30 mouse cellular contexts compared by ENCODE assay signal in the genomic region with DNA sequence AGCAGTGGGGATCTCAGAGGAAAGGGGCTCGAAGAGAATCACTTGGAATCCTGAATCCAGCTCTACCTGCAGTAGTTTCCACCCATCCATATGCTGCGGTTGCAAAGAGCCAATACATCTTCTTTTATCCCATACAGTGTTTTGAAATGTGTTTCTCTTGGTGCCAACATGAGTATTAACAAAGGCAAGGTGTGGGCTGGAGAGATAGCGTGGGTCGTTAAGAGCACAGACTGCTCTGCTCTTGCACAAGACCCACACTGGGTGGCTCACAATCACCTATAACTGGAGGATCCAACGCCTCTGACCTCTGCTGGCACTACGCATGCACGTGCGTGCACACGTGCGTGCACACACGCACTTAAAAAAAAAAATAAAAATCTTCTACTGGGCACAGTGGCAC. TPM values are rescaled to one million over a fixed set of nuclear protein-coding genes. Genes with fewer than 3 reads are reported as not detected.
DNase-seq lines count a peak whose midpoint lies in the region; ATAC-seq and TF ChIP-seq lines count a peak whose summit lies in the region.
"Had no signal": no experiment of that assay in that cellular context is flagged by ENCODE, and none has a peak within 500 bp of the region (broad histone marks: within the 10 kb centered on the region; RNA-seq: fewer than 3 reads in every experiment).

No protein-coding gene starts in this region.

- no peak overlapping the region for H3K27ac ChIP-seq in ES-E14 (ENCODE audit: insufficient read depth, low read depth, low read length, poor library complexity, severe bottlenecking)
- H3K27ac ChIP-seq: embryonic facial prominence, embryonic 12.5 days; embryonic facial prominence, embryonic 15.5 days; forebrain, embryonic 12.5 days; forebrain, embryonic 15.5 days; heart, embryonic 15.5 days; hindbrain, embryonic 10.5 days; hindbrain, embryonic 13.5 days; intestine, embryonic 15.5 days had no signal

- in situ Hi-C loops in ES-E14 (cut with MboI; ENCODE audit: low sequenced_read_pairs in 2 of 2, unreplicated experiment in 2 of 2) = no loop called here

- no peak overlapping the region for H3K9ac ChIP-seq in ES-E14 (ENCODE audit: insufficient read depth, low read depth, low read length, poor library complexity, severe bottlenecking)
- H3K9ac ChIP-seq: embryonic facial prominence, embryonic 12.5 days; embryonic facial prominence, embryonic 15.5 days; forebrain, embryonic 12.5 days; forebrain, embryonic 15.5 days; heart, embryonic 12.5 days; heart, embryonic 15.5 days; hindbrain, embryonic 13.5 days; intestine, embryonic 15.5 days had no signal

- DNase-seq in ES-E14 (ENCODE audit: low read depth, low spot score) = no peak
- DNase-seq in fat pad, adult 2 months (ENCODE audit: extremely low read depth, low read depth, low spot score) = peak; percentile 98
- no peak for DNase-seq in kidney, postnatal 14 days
- DNase-seq in layer of hippocampus, adult 9-10 months (ENCODE audit: low spot score) = no peak
- no peak for DNase-seq in neural tube, embryonic 10.5 days (ENCODE audit: extremely low spot score, low spot score)
- DNase-seq: adrenal gland, adult 8-10 months; adrenal gland, postnatal 36 days; cerebellum, adult 11 months; cerebellum, adult 2 months; cerebellum, adult 9-11 months; cerebellum, postnatal 25 days; gastrocnemius, postnatal 10 days; gastrocnemius, postnatal 36 days; heart, adult 18-20 months; heart, postnatal 10 days; heart, postnatal 36 days had no signal

- no peaks in the 10 kb centered on the region for H3K9me3 ChIP-seq in ES-E14 (ENCODE audit: control insufficient read depth, insufficient read depth, low read depth, low read length)
- H3K9me3 ChIP-seq: embryonic facial prominence, embryonic 12.5 days; embryonic facial prominence, embryonic 15.5 days; forebrain, embryonic 12.5 days; forebrain, embryonic 15.5 days; heart, embryonic 12.5 days; heart, embryonic 15.5 days; hindbrain, embryonic 10.5 days; hindbrain, embryonic 13.5 days; intestine, embryonic 15.5 days had no signal

- peaks cover 17 to 20% of the 10 kb centered on the region in 2 experiments for H3K4me1 ChIP-seq in ES-E14 (ENCODE audit: control insufficient read depth in 2 of 2, insufficient read depth in 2 of 2, low read length in 2 of 2, poor library complexity in 1 of 2)
- H3K4me1 ChIP-seq: embryonic facial prominence, embryonic 15.5 days; forebrain, embryonic 12.5 days; forebrain, embryonic 15.5 days; heart, embryonic 15.5 days; hindbrain, embryonic 13.5 days; intestine, embryonic 15.5 days had no signal

- no peaks in the 10 kb centered on the region for H3K36me3 ChIP-seq in ES-E14 (ENCODE audit: control insufficient read depth, insufficient read depth, low read length, poor library complexity, severe bottlenecking)
- H3K36me3 ChIP-seq: embryonic facial prominence, embryonic 12.5 days; embryonic facial prominence, embryonic 15.5 days; forebrain, embryonic 12.5 days; forebrain, embryonic 15.5 days; G1E; heart, embryonic 12.5 days; heart, embryonic 15.5 days; hindbrain, embryonic 10.5 days; hindbrain, embryonic 13.5 days; intestine, embryonic 15.5 days had no signal

- ATAC-seq in megakaryocyte progenitor cell, adult 5-6 weeks (replicated peaks; ENCODE audit: poor library complexity) = 0 out of 2 replicates have a peak, but pooled peaks have one; percentile 31
- ATAC-seq: CD4-positive, CD25-positive, alpha-beta regulatory T cell, adult 4 months; forebrain, embryonic 15.5 days; hindbrain, embryonic 16.5 days; intestine, embryonic 15.5 days; Patski had no signal

- H3K4me3 ChIP-seq in ES-E14 (ENCODE audit: insufficient read depth in 1 of 2, low read depth in 1 of 2, low read length in 2 of 2, poor library complexity in 1 of 2, severe bottlenecking in 1 of 2) = no peak overlapping the region
- H3K4me3 ChIP-seq: embryonic facial prominence, embryonic 12.5 days; embryonic facial prominence, embryonic 15.5 days; forebrain, embryonic 12.5 days; forebrain, embryonic 15.5 days; heart, embryonic 12.5 days; heart, embryonic 15.5 days; hindbrain, embryonic 10.5 days; hindbrain, embryonic 13.5 days; intestine, embryonic 15.5 days had no signal

TF ChIP-seq in ES-E14, 5 proteins besides CTCF, POLR2A, EP300 and RAD21:
- TF ChIP-seq ZNF384 (IDR thresholded peaks at IDR 0.05; ENCODE audit: low read depth, low read length) (peak; percentile 88; the same call in 1 of the 2 replicates), MAFK (IDR thresholded peaks at IDR 0.05; ENCODE audit: insufficient read depth, low read depth, low read length) (no peak)

RNA-seq across cellular contexts. Expression of a gene that starts 21.4 kb away (rescaled TPM):
- total RNA-seq in ES-E14 (2012; rRNA removed) = 15.7 and 22.9 TPM in 2 replicates
- 60.8 and 67.9 TPM in 2 replicates for total RNA-seq in megakaryocyte progenitor cell, adult 5-6 weeks (2015)
- 52.8 and 58.4 TPM in 2 replicates for total RNA-seq in megakaryocyte progenitor cell, adult 5-6 weeks (2017)

RNA-seq across cellular contexts. Expression of a gene that starts 55.6 kb away (rescaled TPM):
- 990 and 1,081 TPM in 2 replicates for total RNA-seq in ES-E14 (2012; rRNA removed)
- total RNA-seq in megakaryocyte progenitor cell, adult 5-6 weeks (2015) = 577 and 581 TPM in 2 replicates
- 672 and 752 TPM in 2 replicates for total RNA-seq in megakaryocyte progenitor cell, adult 5-6 weeks (2017)
